Mouse (Mus musculus): ENCODE data around the gene Acadvl. TPM values are rescaled to one million over a fixed set of nuclear protein-coding genes. Genes with fewer than 3 reads are reported as not detected.
A peak's percentile ranks its signal among the peaks of the same experiment; 100 is the strongest.

The Acadvl gene
- polyA plus RNA-seq, 1 experiment from 2014 or later: 89.9 TPM

- ATAC-seq: no peak
- WGBS (ENCODE audit: insufficient replicate concordance): 86% methylated on average over 27 of the region's 27 CpGs
- peak overlapping the region; percentile 88; the same call in 1 of the 2 replicates for H3K4me2 ChIP-seq
- H3K4me1 ChIP-seq: peaks cover 71% of the 10 kb centered on the region
- H3K27me3 ChIP-seq (replicated peaks): no peaks in the 10 kb centered on the region
- no peak overlapping the region for H3K9ac ChIP-seq
- no peak overlapping the region for H3K4me3 ChIP-seq
- H3K36me3 ChIP-seq: peaks cover 39% of the 10 kb centered on the region
- peak overlapping the region; percentile 97 for H3K27ac ChIP-seq
- H3K9me3 ChIP-seq (replicated peaks): no peaks in the 10 kb centered on the region
Measured at GRCm38 (mm10) chr11:69998567-69999491, 16.4 kb downstream of the Acadvl start.

- H3K4me3 ChIP-seq: peak overlapping the region; percentile 97
- H3K27me3 ChIP-seq (replicated peaks): no peaks in the 10 kb centered on the region
- no peaks in the 10 kb centered on the region for H3K9me3 ChIP-seq (replicated peaks)
- peak; percentile 75 for ATAC-seq
- H3K36me3 ChIP-seq: peaks cover 53% of the 10 kb centered on the region
- H3K27ac ChIP-seq: peak overlapping the region; percentile 97
- 0% methylated on average over 31 of the region's 44 CpGs for WGBS (ENCODE audit: insufficient replicate concordance)
- peaks cover 69% of the 10 kb centered on the region for H3K4me1 ChIP-seq
- peak overlapping the region; percentile 99 for H3K9ac ChIP-seq
- peak overlapping the region; percentile 88 for H3K4me2 ChIP-seq
Measured at GRCm38 (mm10) chr11:69997070-69997509, 18.1 kb downstream of the Acadvl start.

GRCm38 (mm10) chr11:69996161-69997061 lies 18.8 kb downstream of the Acadvl start:
- H3K27ac ChIP-seq: peak overlapping the region; percentile 97
- H3K27me3 ChIP-seq (replicated peaks): no peaks in the 10 kb centered on the region
- WGBS (ENCODE audit: insufficient replicate concordance): under 1% methylated on average over 65 of the region's 66 CpGs
- H3K36me3 ChIP-seq: peaks cover 53% of the 10 kb centered on the region
- H3K4me1 ChIP-seq: peaks cover 64% of the 10 kb centered on the region
- H3K4me3 ChIP-seq: peak overlapping the region; percentile 97
- H3K4me2 ChIP-seq: peak overlapping the region; percentile 88
- peak; percentile 17 for ATAC-seq
- no peaks in the 10 kb centered on the region for H3K9me3 ChIP-seq (replicated peaks)
- H3K9ac ChIP-seq: peak overlapping the region; percentile 99

- Histone ChIP-seq H3K9ac (peak within 1 kb of the TSS; percentile 99), H3K4me1 (peaks cover 58% of the 10 kb centered on the region), H3K27me3 (replicated peaks) (no peaks in the 10 kb centered on the region), H3K4me3 (peak within 1 kb of the TSS; percentile 97), H3K9me3 (replicated peaks) (no peaks in the 10 kb centered on the region), H3K27ac (peak within 1 kb of the TSS; percentile 97), H3K36me3 (peaks cover 54% of the 10 kb centered on the region), H3K4me2 (peak within 1 kb of the TSS; percentile 88)
- 1% methylated on average over 36 of the region's 36 CpGs for WGBS (ENCODE audit: insufficient replicate concordance)
- ATAC-seq: peak; percentile 82
Measured at GRCm38 (mm10) chr11:69995391-69995960, 19.7 kb downstream of the Acadvl start, which contains the start of gene Phf23. Phf23 (plus strand) TSS chr11:69995777.

DNA sequence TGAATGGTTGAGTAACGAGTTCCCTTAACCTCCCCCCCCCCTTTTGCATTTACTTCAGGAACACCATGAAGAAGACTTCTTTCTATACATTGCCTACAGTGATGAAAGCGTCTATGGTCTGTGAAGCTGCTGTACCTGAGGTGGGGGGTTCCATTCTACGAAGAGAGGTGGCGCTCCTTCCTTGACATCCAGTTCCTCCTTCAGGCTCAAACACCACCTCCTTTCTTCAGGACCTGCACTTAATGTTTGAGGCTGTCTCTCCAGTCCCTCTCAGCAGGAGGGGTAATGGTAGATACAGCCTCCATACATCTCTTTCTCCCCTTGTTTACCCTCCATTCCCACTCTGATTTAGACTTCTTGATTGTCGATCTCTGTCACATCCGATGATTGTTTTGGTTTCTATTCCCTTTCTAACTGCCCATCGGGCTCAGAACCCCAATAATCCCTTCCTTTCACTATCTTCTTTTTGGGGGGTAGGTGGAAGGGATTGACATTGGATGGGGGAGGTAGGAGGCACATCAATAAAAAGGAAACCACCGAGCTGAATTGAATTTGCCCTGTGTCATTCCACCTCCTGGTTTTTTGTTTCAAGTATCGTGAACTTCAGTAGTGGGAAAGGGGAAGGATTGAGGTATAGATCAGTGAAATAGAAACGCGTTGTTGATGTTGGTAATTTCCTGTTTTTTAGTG lies 20.7 kb downstream of the Acadvl start:
- Histone ChIP-seq H3K4me2 (peak overlapping the region; percentile 88), H3K9me3 (replicated peaks) (no peaks in the 10 kb centered on the region), H3K4me3 (peak overlapping the region; percentile 97), H3K36me3 (peaks cover 57% of the 10 kb centered on the region), H3K27ac (peak overlapping the region; percentile 97), H3K9ac (peak overlapping the region; percentile 99), H3K27me3 (replicated peaks) (no peaks in the 10 kb centered on the region), H3K4me1 (peaks cover 58% of the 10 kb centered on the region)
- WGBS (ENCODE audit: insufficient replicate concordance): 74% methylated on average over 11 of the region's 11 CpGs
- no peak for ATAC-seq

DNA sequence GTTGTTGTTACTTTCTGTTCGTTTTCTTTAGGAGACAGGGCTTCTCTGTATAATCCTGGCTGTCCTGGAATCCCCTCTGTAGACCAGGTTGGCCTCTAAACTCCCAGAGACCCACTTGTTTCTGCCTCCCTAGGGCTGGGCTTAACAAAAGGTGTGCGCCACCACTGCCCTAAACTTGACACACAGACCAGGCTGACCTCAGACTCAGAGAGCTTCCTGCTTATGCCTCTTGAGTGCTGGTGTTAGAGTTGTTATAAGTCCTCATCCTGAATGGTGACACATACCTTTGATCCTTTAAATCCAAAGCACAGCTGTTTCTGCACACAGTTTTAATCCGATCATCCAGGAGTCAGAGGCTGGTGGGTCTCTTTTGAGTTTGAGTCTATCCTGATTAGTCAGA lies 22.3 kb downstream of the Acadvl start:
- Histone ChIP-seq H3K9ac (peak overlapping the region; percentile 87; the same call in 1 of the 2 replicates), H3K4me1 (peaks cover 42% of the 10 kb centered on the region), H3K4me2 (peak overlapping the region; percentile 82), H3K27me3 (replicated peaks) (no peaks in the 10 kb centered on the region), H3K4me3 (peak overlapping the region; percentile 86), H3K36me3 (peaks cover 57% of the 10 kb centered on the region), H3K27ac (peak overlapping the region; percentile 18; the same call in 1 of the 2 replicates), H3K9me3 (replicated peaks) (no peaks in the 10 kb centered on the region)
- 86% methylated on average over 3 of the region's 3 CpGs for WGBS (ENCODE audit: insufficient replicate concordance)
- no peak for ATAC-seq

GRCm38 (mm10) chr11:69992396-69992795 lies 22.8 kb downstream of the Acadvl start:
- 86% methylated on average over 10 of the region's 10 CpGs for WGBS (ENCODE audit: insufficient replicate concordance)
- Histone ChIP-seq H3K4me1 (peaks cover 37% of the 10 kb centered on the region), H3K4me2 (peak overlapping the region; percentile 82), H3K36me3 (peaks cover 57% of the 10 kb centered on the region), H3K27me3 (replicated peaks) (no peaks in the 10 kb centered on the region), H3K9me3 (replicated peaks) (no peaks in the 10 kb centered on the region), H3K9ac (peak overlapping the region; percentile 87), H3K27ac (peak overlapping the region; percentile 61), H3K4me3 (peak overlapping the region; percentile 86)
- no peak for ATAC-seq

DNA sequence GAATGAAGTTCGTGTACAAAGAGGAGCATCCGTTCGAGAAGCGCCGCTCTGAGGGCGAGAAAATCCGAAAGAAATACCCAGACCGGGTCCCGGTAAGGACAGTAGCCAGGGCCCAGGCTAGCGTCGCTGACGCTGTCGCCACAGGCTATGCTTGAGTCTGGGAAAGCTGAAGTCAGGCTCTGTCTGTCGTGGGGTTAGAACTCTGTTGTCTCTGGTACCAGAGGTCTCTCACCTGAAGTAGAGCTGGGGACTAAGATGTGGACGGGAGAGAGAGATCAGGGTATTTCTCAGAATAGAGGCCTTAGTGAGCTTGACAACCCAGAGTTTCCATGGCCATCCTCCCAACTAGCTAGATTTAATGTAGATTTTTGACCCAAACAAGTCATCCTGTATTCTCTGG lies 23.5 kb downstream of the Acadvl start:
- H3K27me3 ChIP-seq (replicated peaks): no peaks in the 10 kb centered on the region
- no peaks in the 10 kb centered on the region for H3K9me3 ChIP-seq (replicated peaks)
- H3K4me3 ChIP-seq: peak overlapping the region; percentile 86
- H3K36me3 ChIP-seq: peaks cover 64% of the 10 kb centered on the region
- H3K27ac ChIP-seq: peak overlapping the region; percentile 97
- WGBS (ENCODE audit: insufficient replicate concordance): 0% methylated on average over 15 of the region's 15 CpGs
- peak; percentile 31 for ATAC-seq
- H3K4me2 ChIP-seq: peak overlapping the region; percentile 82
- peak overlapping the region; percentile 87 for H3K9ac ChIP-seq
- peaks cover 31% of the 10 kb centered on the region for H3K4me1 ChIP-seq

- H3K9me3 ChIP-seq (replicated peaks): no peaks in the 10 kb centered on the region
- peak within 1 kb of the TSS; percentile 86 for H3K4me3 ChIP-seq
- ATAC-seq: peak; percentile 71
Measured at GRCm38 (mm10) chr11:69990850-69991691, 24.1 kb downstream of the Acadvl start, which contains the start of gene Gabarap. Gabarap (plus strand) TSS chr11:69991143.

GRCm38 (mm10) chr11:69989949-69990348 lies 25.3 kb downstream of the Acadvl start:
- Histone ChIP-seq H3K27me3 (replicated peaks) (no peaks in the 10 kb centered on the region), H3K4me1 (peaks cover 29% of the 10 kb centered on the region), H3K4me3 (peak overlapping the region; percentile 86; the same call in 1 of the 2 replicates), H3K9ac (no peak overlapping the region), H3K27ac (peak overlapping the region; percentile 97), H3K36me3 (peaks cover 80% of the 10 kb centered on the region), H3K9me3 (replicated peaks) (no peaks in the 10 kb centered on the region), H3K4me2 (peak overlapping the region; percentile 82; the same call in 1 of the 2 replicates)
- 81% methylated on average over 8 of the region's 8 CpGs for WGBS (ENCODE audit: insufficient replicate concordance)
- no peak for ATAC-seq

More at GRCm38 (mm10) chr11:69990850-69991691, 24.1 kb downstream of the Acadvl start, which contains the start of gene Gabarap:
- Histone ChIP-seq H3K9ac (peak within 1 kb of the TSS; percentile 87), H3K36me3 (peaks cover 70% of the 10 kb centered on the region), H3K4me1 (peaks cover 31% of the 10 kb centered on the region), H3K4me2 (peak within 1 kb of the TSS; percentile 82), H3K27me3 (replicated peaks) (no peaks in the 10 kb centered on the region), H3K27ac (peak within 1 kb of the TSS; percentile 97)
- under 1% methylated on average over 40 of the region's 40 CpGs for WGBS (ENCODE audit: insufficient replicate concordance)

Data from liver, embryonic 12.5 days (tissue).